Mouse (Mus musculus): ENCODE data around the gene Olfr890.
"Not testable (repeated sequence)": the region's sequence is repeated elsewhere in the genome, so short reads cannot be mapped to it uniquely, and the experiment has no call there.

DNA sequence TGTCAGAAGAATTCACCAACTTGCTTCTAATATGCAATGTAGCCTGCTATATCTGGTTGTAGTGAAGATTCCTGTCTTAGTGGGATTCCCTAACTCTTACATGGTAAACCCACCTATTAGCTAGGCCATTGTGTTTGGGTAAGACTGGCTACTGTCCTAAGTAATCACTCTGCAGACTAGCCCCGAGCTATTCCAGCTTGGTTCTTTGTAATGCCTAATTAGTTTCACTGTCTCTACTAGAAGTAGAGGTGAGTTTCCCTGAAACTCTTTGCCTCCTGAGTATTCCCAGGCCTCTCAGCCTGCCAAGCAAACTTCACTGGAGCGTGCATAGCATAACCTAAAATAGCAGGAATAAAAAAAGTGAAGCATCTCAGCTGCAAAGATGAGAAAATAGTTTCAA lies 26.0 kb downstream of the Olfr890 start:
- not testable (repeated sequence) for TF ChIP-seq CTCF (conservative IDR thresholded peaks at IDR 0.05; ENCODE audit: low read length); POU5F1 (IDR thresholded peaks at IDR 0.05; ENCODE audit: borderline replicate concordance, low read length); NANOG (IDR thresholded peaks at IDR 0.05; ENCODE audit: borderline replicate concordance, low read length)
